Mouse (Mus musculus) limb, embryonic 10.5 days (tissue): ENCODE results near the gene Mrps18c. TPM values are rescaled to one million over a fixed set of nuclear protein-coding genes. Genes with fewer than 3 reads are reported as not detected.

Experiments
- DNase-seq: peaks from one replicate; pipeline ENCODE4 v3.0.0-alpha.2; 2017; ENCODE audit warnings: low spot score
- H3K27ac ChIP-seq: fragments of 300-500 bp; sonication (generic); 2 replicates; pipeline ENCODE4 v1.5.1; 2016; ENCODE audit warnings: mild to moderate bottlenecking
- H3K27me3 ChIP-seq: fragments of 300-500 bp; sonication (generic); 2 replicates; pipeline ENCODE4 v1.6.1; 2016; ENCODE audit warnings: low read depth, mild to moderate bottlenecking; ENCODE audit not compliant: poor library complexity, severe bottlenecking
- H3K36me3 ChIP-seq: fragments of 300-500 bp; sonication (generic); 2 replicates; pipeline ENCODE4 v1.6.1; 2016; ENCODE audit warnings: mild to moderate bottlenecking, moderate library complexity
- H3K4me1 ChIP-seq: fragments of 300-500 bp; sonication (generic); 2 replicates; pipeline ENCODE4 v1.6.1; 2016
- H3K4me3 ChIP-seq: fragments of 300-500 bp; sonication (generic); 2 replicates; pipeline ENCODE4 v1.5.1; 2016; ENCODE audit warnings: mild to moderate bottlenecking, moderate library complexity
- H3K9me3 ChIP-seq: fragments of 300-500 bp; sonication (generic); replicated peaks from 2 replicates; pipeline ENCODE4 v1.6.1; 2016; ENCODE audit warnings: mild to moderate bottlenecking
- WGBS: fragments of 180-500 bp; shearing (Covaris S2); methylation state at CpG from one replicate; pipeline ENCODE4 v1.1.7; 2016; 5-methylcytosine and 5-hydroxymethylcytosine counted together
- polyA plus RNA-seq: library from polyadenylated mRNA; unstranded; fragments of >200 nt; fragmentation: Nextera tagmentation; extraction: Ambion mirVana; gene quantifications from 2 replicates; pipeline ENCODE4 v1.2.1, GENCODE M21; 2016

Gene Mrps18c
- polyA plus RNA-seq, 1 experiment from 2014 or later, result 204 TPM

GRCm38 (mm10) chr5:100792261-100792660 lies 6.2 kb upstream of the Mrps18c start:
- 92% methylated on average over 7 of the region's 7 CpGs for WGBS
- Histone ChIP-seq H3K27ac (no peak overlapping the region), H3K4me1 (peaks cover 3% of the 10 kb centered on the region), H3K4me3 (no peak overlapping the region), H3K36me3 (peaks cover 91% of the 10 kb centered on the region), H3K27me3 (no peaks in the 10 kb centered on the region), H3K9me3 (no peaks in the 10 kb centered on the region)
- DNase-seq, result no peak

GRCm38 (mm10) chr5:100794084-100794483 lies 4.3 kb upstream of the Mrps18c start:
- peaks cover 11% of the 10 kb centered on the region for H3K4me1 ChIP-seq
- no peaks in the 10 kb centered on the region for H3K27me3 ChIP-seq
- DNase-seq, result no peak
- no peak overlapping the region for H3K27ac ChIP-seq
- H3K36me3 ChIP-seq, result peaks cover 72% of the 10 kb centered on the region
- no peak overlapping the region for H3K4me3 ChIP-seq
- 87% methylated on average over 5 of the region's 5 CpGs for WGBS
- H3K9me3 ChIP-seq, result no peaks in the 10 kb centered on the region

GRCm38 (mm10) chr5:100818341-100818740 lies 19.9 kb downstream of the Mrps18c start:
- Histone ChIP-seq H3K9me3 (no peaks in the 10 kb centered on the region), H3K4me3 (no peak overlapping the region), H3K4me1 (peaks cover 8% of the 10 kb centered on the region), H3K27me3 (no peaks in the 10 kb centered on the region), H3K27ac (no peak overlapping the region), H3K36me3 (peaks cover 41% of the 10 kb centered on the region)
- DNase-seq, result no peak
- 87% methylated on average over 4 of the region's 4 CpGs for WGBS

- Histone ChIP-seq H3K27ac (peak overlapping the region; percentile 99), H3K36me3 (peaks cover 29% of the 10 kb centered on the region), H3K4me3 (peak overlapping the region; percentile 93), H3K27me3 (no peaks in the 10 kb centered on the region), H3K4me1 (peaks cover 8% of the 10 kb centered on the region), H3K9me3 (no peaks in the 10 kb centered on the region)
- no peak for DNase-seq
- 33% methylated on average over 16 of the region's 16 CpGs for WGBS
These were observed 21.4 kb downstream of the Mrps18c start for GRCm38 (mm10) chr5:100819568-100820480.

GRCm38 (mm10) chr5:100820483-100821184 lies 22.2 kb downstream of the Mrps18c start, which contains the start of gene Abraxas1:
Gene Abraxas1 (minus strand): TSS chr5:100820965.
- H3K4me1 ChIP-seq, result peaks cover 8% of the 10 kb centered on the region

DNA sequence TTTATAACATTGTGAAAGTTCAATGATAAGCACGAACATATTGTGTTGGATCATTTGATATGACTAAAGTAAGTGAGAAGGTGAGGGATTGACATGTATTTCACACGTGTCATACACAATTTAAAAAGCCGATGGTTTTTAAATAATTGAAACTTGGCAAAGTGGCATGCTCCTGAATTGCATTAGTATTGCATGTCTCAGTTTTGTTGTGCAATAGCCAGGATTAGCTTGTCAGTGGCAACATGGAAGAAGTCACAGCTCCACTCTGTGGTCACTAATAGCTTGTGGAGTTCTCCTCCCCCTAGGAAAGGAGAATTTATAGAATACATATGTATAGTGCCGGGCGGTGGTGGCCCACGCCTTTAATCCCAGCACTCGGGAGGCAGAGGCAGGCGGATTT lies 22.9 kb downstream of the Mrps18c start:
- H3K4me1 ChIP-seq, result peaks cover 8% of the 10 kb centered on the region
- 84% methylated on average over 8 of the region's 8 CpGs for WGBS
- no peak for DNase-seq
- H3K27ac ChIP-seq, result no peak overlapping the region
- no peaks in the 10 kb centered on the region for H3K27me3 ChIP-seq
- H3K9me3 ChIP-seq, result no peaks in the 10 kb centered on the region
- H3K4me3 ChIP-seq, result peak overlapping the region; percentile 93
- H3K36me3 ChIP-seq, result peaks cover 15% of the 10 kb centered on the region

More at GRCm38 (mm10) chr5:100820483-100821184, 22.2 kb downstream of the Mrps18c start, which contains the start of gene Abraxas1:
- Histone ChIP-seq H3K27ac (peak within 1 kb of the TSS; percentile 99), H3K9me3 (no peaks in the 10 kb centered on the region), H3K27me3 (no peaks in the 10 kb centered on the region), H3K36me3 (peaks cover 22% of the 10 kb centered on the region), H3K4me3 (peak within 1 kb of the TSS; percentile 93)
- peak; percentile 89 for DNase-seq
- WGBS, result under 1% methylated on average over 63 of the region's 63 CpGs

GRCm38 (mm10) chr5:100822826-100823225 lies 24.4 kb downstream of the Mrps18c start:
- no peak overlapping the region for H3K27ac ChIP-seq
- H3K4me3 ChIP-seq, result no peak overlapping the region
- H3K36me3 ChIP-seq, result 0 out of 2 replicates have a peak, but pooled peaks cover 2% of the 10 kb centered on the region
- no peaks in the 10 kb centered on the region for H3K27me3 ChIP-seq
- WGBS, result 87% methylated on average over 7 of the region's 7 CpGs
- peaks cover 8% of the 10 kb centered on the region for H3K4me1 ChIP-seq
- no peaks in the 10 kb centered on the region for H3K9me3 ChIP-seq
- no peak for DNase-seq

- Histone ChIP-seq H3K27ac (no peak overlapping the region), H3K36me3 (no peaks in the 10 kb centered on the region), H3K4me1 (peaks cover 2% of the 10 kb centered on the region; the same call in 1 of the 2 replicates), H3K27me3 (no peaks in the 10 kb centered on the region), H3K4me3 (no peak overlapping the region), H3K9me3 (no peaks in the 10 kb centered on the region)
- 22% methylated on average over 2 of the region's 2 CpGs for WGBS
- no peak for DNase-seq
These were observed 27.5 kb downstream of the Mrps18c start for GRCm38 (mm10) chr5:100825975-100826374.

DNA sequence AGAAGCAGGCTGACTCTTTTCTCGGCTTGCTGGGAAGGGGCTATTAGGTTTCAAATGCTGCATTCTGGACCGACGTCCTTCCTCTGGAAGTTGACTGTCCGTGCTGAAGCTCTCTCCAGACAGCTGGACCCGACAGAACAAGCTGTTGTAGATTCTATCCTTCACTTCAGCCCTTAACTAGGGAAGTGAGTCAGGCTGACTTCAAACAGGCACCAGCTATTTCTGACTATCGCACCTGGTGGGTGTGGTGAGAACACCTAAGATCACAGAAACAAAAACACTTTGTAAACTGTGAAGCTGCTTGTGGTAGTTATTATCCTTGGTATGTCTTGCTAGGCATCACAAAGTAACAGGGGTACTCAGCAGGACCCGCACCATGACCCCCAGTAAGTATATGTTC lies 28.1 kb downstream of the Mrps18c start:
- no peaks in the 10 kb centered on the region for H3K36me3 ChIP-seq
- no peak for DNase-seq
- no peak overlapping the region for H3K27ac ChIP-seq
- no peak overlapping the region for H3K4me3 ChIP-seq
- no peaks in the 10 kb centered on the region for H3K27me3 ChIP-seq
- no peaks in the 10 kb centered on the region for H3K4me1 ChIP-seq
- WGBS, result 69% methylated on average over 7 of the region's 7 CpGs
- H3K9me3 ChIP-seq, result no peaks in the 10 kb centered on the region

- no peak for DNase-seq
- Histone ChIP-seq H3K27ac (no peak overlapping the region), H3K27me3 (no peaks in the 10 kb centered on the region), H3K4me3 (no peak overlapping the region), H3K36me3 (no peaks in the 10 kb centered on the region), H3K4me1 (no peaks in the 10 kb centered on the region), H3K9me3 (no peaks in the 10 kb centered on the region)
- 88% methylated on average over 3 of the region's 3 CpGs for WGBS
These were observed 30.3 kb downstream of the Mrps18c start for GRCm38 (mm10) chr5:100828701-100829100.

DNA sequence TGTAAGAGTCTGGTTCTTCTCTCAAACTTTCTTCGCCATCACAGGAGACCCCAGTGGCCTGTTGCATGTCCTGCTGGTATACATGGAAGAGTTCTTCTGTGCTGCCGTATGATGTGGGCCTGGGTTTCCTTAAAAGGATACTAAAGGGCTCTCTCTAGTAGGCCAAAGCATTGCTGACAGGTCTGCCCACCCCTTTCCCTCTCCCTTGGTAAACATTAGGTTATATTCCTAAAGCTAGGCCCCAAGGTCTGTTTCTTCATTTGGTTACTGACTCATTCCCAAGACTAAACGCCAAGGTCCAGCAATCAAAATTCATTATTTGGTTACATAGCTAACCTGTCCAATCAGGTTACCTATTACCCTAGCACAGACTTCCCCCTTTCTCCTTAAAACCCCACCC lies 34.3 kb downstream of the Mrps18c start:
- H3K4me1 ChIP-seq, result no peaks in the 10 kb centered on the region
- H3K27ac ChIP-seq, result no peak overlapping the region
- H3K27me3 ChIP-seq, result no peaks in the 10 kb centered on the region
- no peaks in the 10 kb centered on the region for H3K36me3 ChIP-seq
- DNase-seq, result no peak
- H3K4me3 ChIP-seq, result no peak overlapping the region
- WGBS, result 89% methylated on average over 3 of the region's 3 CpGs
- no peaks in the 10 kb centered on the region for H3K9me3 ChIP-seq

GRCm38 (mm10) chr5:100833841-100834240 lies 35.4 kb downstream of the Mrps18c start:
- 94% methylated on average over 2 of the region's 2 CpGs for WGBS
- Histone ChIP-seq H3K9me3 (no peaks in the 10 kb centered on the region), H3K36me3 (no peaks in the 10 kb centered on the region), H3K27me3 (no peaks in the 10 kb centered on the region), H3K4me3 (no peak overlapping the region), H3K4me1 (no peaks in the 10 kb centered on the region), H3K27ac (no peak overlapping the region)
- no peak for DNase-seq
